Mouse (Mus musculus): ENCODE results near the gene Zfp687.

The Zfp687 gene

GRCm38 (mm10) chr3:95016532-95017056, 1.3 kb upstream of the Zfp687 start:
- DNase-seq (ENCODE audit: low read depth) = no peak

DNA sequence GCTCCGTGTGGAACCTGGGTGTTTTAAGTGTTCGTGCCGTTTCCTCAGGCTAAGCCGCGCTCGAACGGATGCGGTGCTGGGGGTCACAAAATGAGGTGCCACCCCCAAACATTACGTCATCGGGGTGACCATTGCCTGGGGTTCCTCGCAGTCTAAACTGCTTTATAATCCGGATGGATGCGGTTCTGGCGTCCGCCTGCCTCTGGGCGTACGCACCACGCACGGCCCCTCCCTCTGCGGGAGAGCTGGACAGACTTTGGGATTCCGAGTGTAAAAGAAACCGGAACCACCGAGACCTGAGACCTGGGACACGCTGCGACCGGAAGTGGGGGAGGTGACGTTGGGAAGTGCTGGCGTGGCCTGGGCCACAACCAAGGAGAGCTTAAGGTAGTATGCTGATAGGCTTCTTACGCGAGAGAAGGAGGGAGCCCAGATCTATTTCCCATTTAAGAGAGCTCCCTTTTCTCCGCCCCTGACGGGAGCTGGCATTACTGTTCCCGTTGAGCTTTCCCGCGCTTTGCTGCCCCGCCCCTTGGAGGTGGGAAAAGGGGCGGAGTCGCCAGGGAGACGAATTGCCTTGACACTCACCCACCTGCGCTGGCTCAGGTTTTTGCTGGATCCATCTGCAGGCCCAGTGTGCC, 763 bp upstream of the Zfp687 start:
- peak; percentile 94 for DNase-seq (ENCODE audit: low read depth)

DNA sequence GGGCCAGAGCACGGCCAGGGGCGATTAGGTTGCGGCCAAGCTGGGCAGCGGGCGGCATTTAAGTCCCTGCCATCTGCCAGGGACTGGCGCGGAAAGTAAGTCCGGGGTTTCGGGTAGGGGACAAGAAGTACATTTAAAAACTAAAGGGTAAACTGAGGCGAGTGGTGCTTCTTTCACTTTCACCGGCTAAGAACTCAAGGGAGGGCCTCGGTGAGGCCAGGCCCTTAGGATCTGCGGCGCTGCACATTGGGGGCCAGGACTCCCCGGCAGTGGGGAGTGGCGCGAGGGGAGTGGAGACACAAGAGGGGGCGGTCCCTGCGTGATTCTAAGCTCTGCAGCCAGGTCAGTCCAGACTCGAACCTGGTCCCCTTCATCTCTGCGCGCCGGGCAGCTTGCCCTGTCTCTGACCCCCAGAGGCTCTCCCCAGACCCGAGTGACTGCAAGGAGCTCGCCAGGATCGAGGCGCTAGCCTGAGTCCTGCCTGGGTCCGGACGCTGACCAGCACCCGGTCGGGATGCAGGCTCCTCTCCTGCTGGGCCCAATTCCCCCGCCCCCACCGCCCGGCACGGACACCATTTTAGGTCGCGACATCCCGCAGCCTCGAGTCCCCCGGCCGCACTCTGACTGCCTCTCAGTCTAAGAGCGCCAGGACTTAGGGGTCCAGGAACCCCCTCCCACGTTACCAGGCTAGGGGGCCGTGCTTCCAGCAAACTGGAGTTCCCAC, 658 bp downstream of the Zfp687 start:
- peak; percentile 22 for DNase-seq (ENCODE audit: low read depth)

- DNase-seq (ENCODE audit: low read depth) = no peak
Measured at GRCm38 (mm10) chr3:95013699-95014427, 1.4 kb downstream of the Zfp687 start.

DNA sequence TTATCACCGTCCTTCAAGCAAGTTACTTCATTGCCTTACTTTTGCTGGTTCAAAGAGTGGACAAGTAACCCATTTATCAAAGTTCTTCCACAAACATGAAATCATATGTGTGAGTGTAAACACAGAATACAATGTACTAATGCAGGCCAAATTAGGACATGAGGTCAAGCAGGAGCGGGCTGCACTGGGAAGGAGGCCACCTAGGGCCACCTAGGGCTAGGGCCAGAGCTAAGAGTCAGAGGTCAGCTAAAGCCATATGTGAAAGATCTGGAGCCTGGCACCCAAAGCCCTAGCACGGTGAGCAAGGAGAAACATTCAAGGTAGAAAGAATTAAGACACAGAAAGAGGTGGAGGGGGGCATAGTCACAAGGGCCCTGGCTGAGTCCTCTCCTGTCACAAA, 2.3 kb downstream of the Zfp687 start:
- no peak for DNase-seq (ENCODE audit: low read depth)

GRCm38 (mm10) chr3:95010396-95010795, 4.9 kb downstream of the Zfp687 start:
- DNase-seq (ENCODE audit: low read depth) = no peak

GRCm38 (mm10) chr3:95007706-95008105, 7.5 kb downstream of the Zfp687 start:
- no peak for DNase-seq (ENCODE audit: low read depth)

- no peak for DNase-seq (ENCODE audit: low read depth)
Measured at GRCm38 (mm10) chr3:95005651-95006050, 9.6 kb downstream of the Zfp687 start.

DNA sequence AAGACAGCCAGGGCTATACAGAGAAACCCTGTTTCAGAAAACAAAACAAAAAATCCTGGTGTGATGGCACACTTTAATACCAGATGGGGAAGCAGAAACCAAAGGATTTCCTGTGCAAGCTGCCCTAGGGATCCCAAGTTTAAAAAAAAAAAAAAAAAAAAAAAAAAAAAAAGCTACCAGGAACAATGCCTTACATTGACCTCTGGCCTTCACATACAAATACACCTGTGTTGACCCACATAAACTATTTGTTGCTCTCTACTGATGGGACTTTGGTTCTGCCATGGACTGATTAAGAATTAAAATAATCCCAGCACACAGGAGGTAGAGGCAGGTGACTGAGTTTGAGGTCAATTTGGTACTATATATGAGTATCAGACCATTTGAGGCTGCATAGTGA, 12.0 kb downstream of the Zfp687 start:
- no peak for DNase-seq (ENCODE audit: low read depth)

DNA sequence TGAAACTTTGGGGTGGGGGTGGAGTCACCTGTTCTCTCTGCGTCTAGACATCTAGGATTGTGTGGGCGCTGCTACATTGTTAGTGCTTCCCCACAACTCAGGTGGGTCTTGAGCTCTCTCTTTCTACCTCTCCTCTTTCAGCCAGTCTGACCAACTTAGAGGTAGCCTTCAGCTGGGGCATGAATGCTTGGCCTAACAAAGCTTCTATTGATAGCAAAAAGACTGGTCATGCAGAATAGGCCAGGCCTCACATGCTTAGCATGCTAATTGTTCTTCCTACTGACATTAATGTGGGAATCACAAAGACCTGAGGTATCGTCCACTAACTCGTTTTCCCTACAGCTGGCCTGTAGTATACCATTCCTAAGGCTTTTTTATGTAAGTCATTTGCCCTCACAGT, 12.7 kb downstream of the Zfp687 start:
- no peak for DNase-seq (ENCODE audit: low read depth)

DNA sequence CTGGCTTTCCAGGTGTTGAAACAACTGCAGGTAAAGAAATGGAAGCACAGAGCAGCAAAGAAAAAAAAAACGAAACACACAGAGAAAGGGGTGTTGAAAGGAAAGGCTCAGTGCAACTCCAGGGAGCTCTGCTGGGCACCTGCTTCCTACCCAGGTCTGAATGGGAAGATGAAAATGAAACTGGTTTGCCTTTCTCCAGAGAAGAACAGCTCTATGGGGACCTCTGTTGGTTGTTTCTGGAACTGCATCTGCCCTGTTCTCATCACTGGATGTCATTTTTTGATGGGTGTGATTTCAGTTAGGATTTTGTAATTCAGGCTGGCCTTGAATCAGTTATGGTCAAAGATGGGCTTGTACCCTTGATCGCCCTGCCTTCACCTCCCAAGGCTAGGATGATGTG, 18.3 kb downstream of the Zfp687 start:
- peak; percentile 86 for DNase-seq (ENCODE audit: low read depth)

DNA sequence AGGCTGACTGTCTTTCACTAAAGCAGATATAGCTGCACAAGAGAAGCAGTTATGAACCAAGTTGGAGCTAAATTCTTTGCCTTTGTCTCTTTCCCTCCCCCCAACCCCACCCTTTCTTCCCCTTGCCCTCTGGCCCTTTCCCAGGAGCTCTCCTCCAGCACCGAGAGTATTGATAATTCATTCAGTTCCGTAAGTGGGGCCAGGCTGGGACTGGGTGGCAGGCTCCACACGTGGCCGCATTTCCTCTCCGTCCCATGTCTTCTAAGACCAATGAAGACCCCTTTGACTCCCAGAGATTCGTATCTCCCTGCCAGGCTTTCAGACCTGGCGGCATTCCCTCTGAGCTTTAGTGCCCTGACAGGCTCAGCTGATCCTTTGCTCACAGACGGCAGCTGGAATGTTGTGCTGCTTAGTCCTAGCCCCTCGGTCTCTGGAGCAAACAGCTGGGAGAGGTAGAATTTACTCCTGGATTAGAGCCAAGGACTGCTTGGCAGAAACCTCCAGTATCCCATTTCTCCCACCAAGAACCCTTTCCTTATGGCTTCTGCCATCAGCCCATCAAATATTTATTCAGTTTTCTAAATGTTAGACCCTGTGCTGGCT, 26.0 kb downstream of the Zfp687 start:
- DNase-seq (ENCODE audit: low read depth) = no peak

DNA sequence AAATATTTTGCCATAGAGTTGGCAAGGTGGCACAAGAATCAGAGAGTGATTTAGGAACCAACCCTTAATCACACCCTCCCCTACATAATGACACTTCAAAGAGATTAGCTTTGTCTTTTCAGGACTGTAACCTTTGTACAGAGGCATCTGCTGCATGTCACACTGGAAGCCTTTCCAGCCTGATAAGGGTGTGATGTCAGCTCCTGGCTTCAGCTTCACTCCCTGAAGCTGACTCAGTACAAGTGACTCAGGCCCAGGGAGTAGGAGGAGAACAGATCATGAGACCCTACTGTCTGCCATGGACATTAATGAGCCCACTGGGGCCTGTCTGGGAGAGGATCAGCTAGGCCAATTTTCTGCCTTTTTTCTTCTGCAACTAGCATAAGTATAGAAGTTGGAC, 27.7 kb downstream of the Zfp687 start:
- peak; percentile 34 for DNase-seq (ENCODE audit: low read depth)

- no peak for DNase-seq (ENCODE audit: low read depth)
Measured at GRCm38 (mm10) chr3:94985513-94985912, 29.7 kb downstream of the Zfp687 start.

DNA sequence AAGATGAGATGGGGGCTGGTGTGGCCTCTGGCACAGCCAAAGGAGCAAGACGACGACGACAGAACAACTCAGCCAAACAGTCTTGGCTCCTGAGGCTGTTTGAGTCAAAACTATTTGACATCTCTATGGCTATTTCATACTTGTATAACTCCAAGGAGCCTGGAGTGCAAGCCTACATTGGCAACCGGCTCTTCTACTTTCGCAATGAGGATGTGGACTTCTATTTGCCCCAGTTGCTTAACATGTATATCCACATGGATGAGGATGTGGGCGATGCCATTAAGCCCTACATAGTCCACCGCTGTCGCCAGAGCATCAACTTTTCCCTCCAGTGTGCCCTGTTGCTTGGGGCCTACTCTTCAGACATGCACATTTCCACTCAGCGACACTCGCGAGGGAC, 30.9 kb downstream of the Zfp687 start:
- DNase-seq (ENCODE audit: low read depth) = no peak

DNA sequence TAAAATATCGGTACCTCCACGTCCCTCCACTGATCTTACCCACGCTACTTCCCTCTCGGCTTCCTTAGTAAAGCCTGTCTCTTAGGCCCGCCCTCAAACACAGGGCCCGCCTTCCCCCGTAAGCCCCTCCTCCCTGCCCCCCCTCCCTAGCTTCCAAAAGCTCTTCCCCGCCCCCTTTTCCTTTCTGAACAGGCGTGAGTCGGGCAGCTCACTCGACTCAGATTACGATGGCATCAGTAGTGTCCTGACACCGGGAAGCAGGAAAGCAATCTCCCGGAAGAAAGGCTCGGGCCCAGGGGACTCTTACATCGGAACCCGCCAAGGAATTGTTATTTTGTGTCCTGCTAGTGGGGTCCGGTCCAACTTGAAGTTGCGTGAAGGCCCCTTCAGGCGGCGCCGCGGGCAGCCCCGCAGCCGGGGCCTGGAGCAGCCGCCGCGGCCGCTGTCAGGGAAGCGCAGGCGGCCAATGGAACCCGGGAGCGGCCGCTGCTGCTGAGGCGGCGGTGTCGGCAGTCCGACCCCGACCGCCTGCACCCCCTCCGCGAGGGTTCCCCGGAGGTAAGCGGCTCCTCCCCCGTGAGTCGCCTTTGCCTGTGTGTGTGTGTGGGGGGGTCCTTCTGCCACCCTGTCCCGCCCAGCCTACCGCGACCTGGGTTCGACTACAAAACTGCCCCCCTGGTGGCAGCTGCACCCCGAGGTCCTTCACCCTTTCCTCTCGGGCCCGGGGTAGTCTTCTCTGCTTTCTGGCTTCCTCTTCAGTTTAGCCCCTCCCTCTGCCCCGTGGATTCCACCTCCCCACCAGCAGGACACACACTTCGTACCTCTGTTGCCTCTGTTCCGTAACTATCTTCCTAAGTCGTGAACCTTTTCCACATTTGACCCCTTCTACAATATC, 40.5 kb downstream of the Zfp687 start, which contains the start of gene Pi4kb:
TSS of gene Pi4kb (plus strand) at position 204 of the 895 bp plus-strand sequence.
- peak; percentile 93 for DNase-seq (ENCODE audit: low read depth)

- no peak for DNase-seq (ENCODE audit: low read depth)
Measured at GRCm38 (mm10) chr3:94974026-94974527, 41.2 kb downstream of the Zfp687 start.

DNA sequence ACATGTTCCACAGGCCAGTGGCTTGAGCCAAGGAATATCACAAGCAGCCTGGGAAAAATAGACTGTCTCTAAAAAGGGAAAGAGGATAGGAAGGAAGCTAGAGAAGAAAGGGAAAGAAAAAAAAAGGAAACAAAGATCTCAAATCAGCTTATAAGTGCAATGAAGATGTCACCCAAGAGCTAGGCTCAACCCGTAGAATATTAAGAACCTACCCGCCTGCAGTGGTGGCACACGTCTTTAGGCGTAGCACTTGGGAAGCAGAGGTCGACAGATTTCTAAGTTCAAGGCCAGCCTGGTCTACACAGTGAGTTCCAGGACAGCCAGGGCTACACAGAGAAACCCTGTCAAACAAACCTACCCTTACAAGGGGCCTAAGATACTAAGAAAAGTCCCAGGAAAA, 41.6 kb downstream of the Zfp687 start:
- DNase-seq (ENCODE audit: low read depth) = no peak

DNA sequence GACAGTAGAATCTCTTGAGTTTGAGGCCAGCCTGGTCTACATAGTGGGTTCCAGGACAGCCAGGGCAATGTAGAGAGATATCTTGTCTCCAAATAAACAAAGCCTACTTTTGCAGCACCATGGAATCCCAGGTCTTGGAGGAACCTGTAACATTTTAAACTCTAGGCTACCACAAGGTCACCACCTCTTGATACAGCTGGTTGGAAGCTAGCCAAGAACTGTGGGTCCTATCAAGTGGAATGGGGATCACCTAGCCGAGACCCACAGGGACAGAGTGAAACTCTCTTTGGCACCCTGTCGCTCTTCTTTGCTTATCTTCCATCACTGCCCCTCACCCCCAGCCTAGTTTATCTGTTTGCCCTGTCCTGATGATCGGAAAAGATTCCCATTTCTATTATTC, 42.7 kb downstream of the Zfp687 start:
- DNase-seq (ENCODE audit: low read depth) = no peak

GRCm38 (mm10) chr3:94965878-94966277, 49.4 kb downstream of the Zfp687 start:
- no peak for DNase-seq (ENCODE audit: low read depth)

GRCm38 (mm10) chr3:94964989-94965388, 50.3 kb downstream of the Zfp687 start:
- no peak for DNase-seq (ENCODE audit: low read depth)

Data from c-Kit-positive CD71-negative TER-119-negative erythroid progenitor cells, embryonic 14.5 days (primary cell).